Mouse (Mus musculus) left cerebral cortex, adult 9 months (tissue): ENCODE measurements around the gene Mtss1l.

Experiments
- DNase-seq, 2 experiments: peaks; one replicate each; pipeline ENCODE4 v3.0.0; 2022; ENCODE audit warnings: low spot score in 2 of 2

Mtss1l gene

GRCm38 (mm10) chr8:110706288-110706870 is 14.9 kb upstream of the Mtss1l start:
- DNase-seq, result no peak

DNA sequence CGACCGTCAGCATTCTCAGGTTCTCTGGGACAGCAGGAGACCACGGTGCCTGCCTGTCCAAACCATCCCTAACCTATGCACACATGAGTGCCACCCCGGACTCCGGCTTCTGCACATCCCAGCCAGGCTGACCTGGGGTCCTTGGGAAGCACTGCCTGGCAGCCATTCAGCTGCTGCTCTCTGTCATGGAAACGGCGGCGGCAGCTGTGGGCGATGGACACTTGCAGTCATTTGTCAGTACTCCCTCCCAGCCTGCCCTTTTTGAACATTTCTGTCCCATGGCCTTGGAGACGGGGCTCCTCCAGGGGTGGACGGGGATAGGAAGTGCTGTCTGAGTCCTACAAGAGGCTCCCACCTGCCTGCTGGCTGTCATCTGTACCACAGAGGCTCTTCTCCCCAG is 12.8 kb upstream of the Mtss1l start:
- no peak for DNase-seq

GRCm38 (mm10) chr8:110710593-110710992 is 10.7 kb upstream of the Mtss1l start:
- DNase-seq, result no peak

GRCm38 (mm10) chr8:110711271-110711934 is 9.9 kb upstream of the Mtss1l start:
- no peak for DNase-seq

- DNase-seq, result no peak
Measured at GRCm38 (mm10) chr8:110713073-110713472, 8.2 kb upstream of the Mtss1l start.

- DNase-seq, result no peak
Measured at GRCm38 (mm10) chr8:110714827-110715519, 6.3 kb upstream of the Mtss1l start.

GRCm38 (mm10) chr8:110716075-110716474 is 5.2 kb upstream of the Mtss1l start:
- DNase-seq, result peak; percentile 77 to 82

DNA sequence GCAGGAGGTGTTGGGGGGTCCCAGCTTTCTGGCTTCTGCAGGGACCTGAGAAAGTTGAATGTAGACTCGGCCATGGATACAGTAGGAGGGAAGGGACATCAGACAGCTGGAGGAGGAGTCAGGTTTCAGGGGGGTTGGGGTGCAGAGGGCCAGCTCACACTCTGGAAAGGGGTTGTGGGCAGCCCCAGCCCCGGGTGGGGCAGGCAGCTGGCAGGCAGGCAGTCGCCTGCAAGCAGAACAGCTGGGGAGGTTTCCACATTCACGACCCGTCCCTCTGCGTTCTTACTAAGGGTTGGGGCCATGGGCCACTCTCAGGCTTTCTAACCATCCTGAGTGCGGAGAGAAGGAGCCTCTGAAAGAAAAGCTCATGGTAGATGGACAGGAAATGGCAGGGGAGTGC is 4.1 kb upstream of the Mtss1l start:
- no peak for DNase-seq

DNA sequence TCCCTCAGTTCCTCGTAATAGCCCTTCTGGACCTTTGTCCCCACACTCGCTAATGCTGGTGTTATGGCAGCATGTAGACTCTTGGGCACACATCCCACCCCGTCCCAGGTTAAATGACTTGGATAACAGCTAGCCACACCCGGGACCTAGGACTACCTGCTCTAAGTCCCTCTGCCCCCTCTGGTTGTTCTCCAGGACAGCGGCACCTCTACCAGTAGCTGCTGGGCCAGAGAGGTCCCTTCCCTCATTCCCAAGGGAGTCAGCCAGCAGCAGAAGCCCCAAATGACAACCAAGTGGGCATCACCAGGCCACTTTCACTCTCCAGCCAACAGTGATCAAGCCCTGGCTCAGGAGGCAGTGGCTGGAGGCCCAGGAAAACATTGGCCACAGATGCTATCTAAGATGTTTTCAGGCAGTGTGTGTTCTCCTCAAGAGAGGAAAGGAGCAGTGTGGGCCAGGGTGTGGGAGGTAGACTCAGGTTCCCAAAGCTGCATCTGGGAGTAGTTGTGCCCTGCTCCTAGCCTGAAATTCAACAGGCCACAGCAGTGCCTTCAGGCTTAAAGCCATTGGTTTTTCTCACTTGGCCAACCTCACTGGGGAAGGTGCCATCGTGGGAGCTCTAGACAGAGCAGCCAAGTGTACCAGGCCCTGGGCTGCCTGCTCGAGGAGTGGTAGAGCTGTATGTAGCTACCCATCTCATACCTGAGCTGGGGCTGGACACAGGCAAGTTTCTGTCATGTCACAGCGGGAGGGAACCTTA is 2.9 kb upstream of the Mtss1l start:
- no peak for DNase-seq

GRCm38 (mm10) chr8:110718969-110719670 is 2.2 kb upstream of the Mtss1l start:
- no peak for DNase-seq

DNA sequence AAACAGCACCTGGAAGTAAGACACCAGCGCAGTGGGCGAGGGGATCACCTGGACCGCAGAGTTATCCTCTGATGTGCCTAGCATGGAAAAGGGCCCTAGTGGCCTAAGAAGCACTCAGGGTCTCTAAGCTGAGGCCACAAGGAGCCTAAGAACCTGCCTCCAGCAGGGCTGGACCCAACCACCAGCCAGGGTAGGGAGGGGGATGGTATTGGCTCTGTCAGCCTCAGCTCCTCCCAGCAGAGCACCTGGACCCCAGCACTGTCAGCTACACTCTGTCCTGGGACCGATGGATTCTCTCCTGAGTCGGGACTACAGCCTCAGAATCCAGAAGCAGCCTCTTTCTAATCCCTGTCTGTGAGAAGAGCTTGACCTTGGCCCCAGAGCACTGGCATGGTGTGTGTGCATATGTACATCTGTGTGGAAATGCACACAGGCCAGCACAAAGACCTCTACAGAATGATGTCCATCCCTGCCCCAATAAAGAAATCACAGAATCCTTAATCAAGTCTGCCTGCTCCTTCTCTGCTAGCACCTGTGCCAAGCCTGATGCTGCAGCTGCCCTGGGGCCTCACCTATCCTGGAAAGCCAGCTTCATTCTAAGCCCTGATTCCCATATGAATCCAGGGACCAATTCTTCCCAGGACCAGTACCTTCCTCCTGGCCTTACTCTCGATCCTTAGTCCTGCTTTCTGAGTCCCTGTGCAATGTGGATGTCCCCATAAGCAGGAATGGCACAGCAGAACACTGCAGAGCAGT is 1.2 kb upstream of the Mtss1l start:
- no peak for DNase-seq

- DNase-seq, result no peak
Measured at GRCm38 (mm10) chr8:110721606-110722413, 534 bp downstream of the Mtss1l start.

DNA sequence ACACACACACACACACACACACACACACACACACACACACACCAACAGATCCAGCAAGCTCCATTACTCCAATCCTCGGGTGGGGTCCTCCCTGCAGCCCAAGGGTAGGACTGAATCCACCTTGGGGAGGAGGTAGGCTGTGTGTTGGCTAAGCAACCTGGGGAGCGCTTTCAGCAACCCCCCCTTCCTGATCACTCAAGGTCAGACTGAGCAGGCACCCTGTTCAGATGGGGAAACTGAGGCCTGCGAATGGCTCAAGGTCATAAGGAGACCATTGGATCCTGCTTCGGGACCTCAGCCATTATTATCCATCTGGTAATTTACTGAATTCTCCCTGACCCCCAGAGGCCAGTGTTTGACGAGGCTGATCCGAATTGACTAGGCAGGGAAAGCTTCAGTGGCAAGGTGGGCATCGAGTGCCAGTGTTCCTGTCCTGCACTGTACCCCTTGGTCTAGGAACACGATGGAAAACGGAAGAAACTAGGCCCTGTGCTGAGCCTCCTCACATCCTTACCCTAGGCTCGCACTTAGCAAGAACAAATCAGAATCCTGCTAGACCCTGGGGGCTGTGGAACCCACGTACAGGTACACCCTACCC is 1.2 kb downstream of the Mtss1l start:
- DNase-seq, result no peak

GRCm38 (mm10) chr8:110724493-110724892 is 3.2 kb downstream of the Mtss1l start:
- DNase-seq, result no peak

GRCm38 (mm10) chr8:110725084-110725838 is 4.0 kb downstream of the Mtss1l start:
- DNase-seq, result peak; percentile 60 to 74

GRCm38 (mm10) chr8:110726893-110727292 is 5.6 kb downstream of the Mtss1l start:
- no peak for DNase-seq

GRCm38 (mm10) chr8:110731346-110731859 is 10.1 kb downstream of the Mtss1l start:
- DNase-seq, result no peak

- DNase-seq, result no peak
Measured at GRCm38 (mm10) chr8:110733036-110733435, 11.8 kb downstream of the Mtss1l start.
